Mouse (Mus musculus) ES-E14 (cell line): ENCODE results near the gene Galnt2.

Source experiments
- CHD2 ChIP-seq: IDR thresholded peaks from 2 replicates; pipeline ENCODE4 v1.6.1; 2014; ENCODE audit warnings: mild to moderate bottlenecking, low read depth, low read length, inconsistent platforms
- HCFC1 ChIP-seq: IDR thresholded peaks from 2 replicates; pipeline ENCODE4 v1.6.1; 2012; ENCODE audit warnings: low read length, inconsistent platforms, borderline replicate concordance; ENCODE audit not compliant: insufficient read depth
- MAFK ChIP-seq: IDR thresholded peaks from 2 replicates; pipeline ENCODE4 v1.6.1; 2014; ENCODE audit warnings: mild to moderate bottlenecking, low read depth, low read length, inconsistent platforms; ENCODE audit not compliant: insufficient read depth
- ZC3H11A ChIP-seq: IDR thresholded peaks from 2 replicates; pipeline ENCODE4 v1.6.1; 2012; ENCODE audit warnings: low read depth, mild to moderate bottlenecking, inconsistent platforms, low read length, borderline replicate concordance
- ZNF384 ChIP-seq: IDR thresholded peaks from 2 replicates; pipeline ENCODE4 v1.6.1; 2012; ENCODE audit warnings: low read depth, low read length, inconsistent platforms

DNA sequence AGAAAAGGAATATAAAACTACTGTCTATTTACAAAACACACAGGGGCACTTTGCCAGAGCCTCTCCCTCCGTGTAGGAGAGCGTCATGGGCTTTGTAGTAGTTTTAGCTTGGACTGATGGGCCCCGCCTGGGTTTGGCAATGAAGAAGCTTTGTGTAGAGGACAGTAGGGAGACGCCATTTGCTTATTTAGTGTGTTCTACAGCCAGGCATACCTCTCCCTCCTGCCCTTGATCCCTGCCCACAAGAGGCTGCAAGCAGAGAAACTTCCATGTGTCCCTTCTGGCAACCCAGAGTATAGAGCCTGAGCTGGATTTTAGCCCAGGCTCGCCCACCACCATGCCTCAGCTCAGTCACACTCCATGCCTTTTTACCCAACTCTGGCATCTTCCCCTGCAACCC, 49.4 kb upstream of the Galnt2 start:
- TF ChIP-seq CHD2 (no peak), ZC3H11A (no peak), MAFK (no peak), ZNF384 (no peak), HCFC1 (no peak)
